Mouse (Mus musculus): ENCODE results near the gene Ube2s. TPM values are rescaled to one million over a fixed set of nuclear protein-coding genes. Genes with fewer than 3 reads are reported as not detected.
"Not testable (repeated sequence)": the region's sequence is repeated elsewhere in the genome, so short reads cannot be mapped to it uniquely, and the experiment has no call there.

The Ube2s gene
- 177 and 181 TPM in 2 replicates for polyA plus RNA-seq (2012; rRNA removed)

DNA sequence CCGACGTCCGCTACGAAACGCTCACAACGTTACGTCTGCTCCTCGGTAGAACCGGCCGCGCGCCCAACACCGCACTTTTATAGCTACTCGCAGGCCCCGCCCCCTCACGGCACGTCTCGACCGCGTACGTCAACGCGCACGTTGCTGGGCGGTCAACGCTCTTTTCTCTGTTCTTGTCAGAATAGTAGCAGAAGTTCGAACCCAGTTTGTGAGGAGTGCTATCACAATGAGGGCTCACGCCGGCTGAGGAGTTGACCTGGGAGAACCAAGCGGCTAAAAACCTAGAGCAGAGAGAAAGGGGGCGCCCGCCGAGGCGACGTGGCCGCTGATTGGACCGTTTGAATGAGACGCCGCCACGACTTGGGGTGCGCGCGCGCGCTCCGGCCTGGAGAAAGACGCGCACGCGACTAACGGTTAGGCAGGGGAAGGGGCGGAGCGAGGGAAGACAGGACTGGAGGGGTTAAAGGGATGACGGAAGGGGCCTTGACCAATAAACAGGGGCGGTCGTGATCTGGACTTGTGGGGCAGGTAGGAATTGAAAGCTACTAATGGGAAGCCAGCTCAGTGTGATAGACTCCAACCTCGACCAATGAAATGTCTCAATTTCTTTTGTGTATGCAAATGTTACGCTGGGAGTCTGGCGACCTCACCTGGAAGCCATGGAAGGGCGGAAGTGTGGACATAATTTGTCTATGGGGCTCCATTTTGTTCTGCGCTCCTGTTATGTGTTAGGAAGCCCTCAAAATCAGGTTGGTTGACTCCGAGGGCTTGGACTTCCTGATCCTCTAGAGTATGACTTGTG is at the start of gene Ube2s:
Gene Ube2s (minus strand): TSS at position 288 of the 802 bp plus-strand sequence.
- Histone ChIP-seq H3K4me3 (ENCODE audit: insufficient read depth, low read length) (peak within 1 kb of the TSS; percentile 56), H3K4me1 (ENCODE audit: control insufficient read depth, insufficient read depth, low read length) (peaks cover 4% of the 10 kb centered on the region; the same call in 1 of the 2 replicates), H3K27ac (ENCODE audit: insufficient read depth, low read length) (peak within 1 kb of the TSS; percentile 79)
- TF ChIP-seq CTCF (IDR thresholded peaks at IDR 0.05; ENCODE audit: extremely low read depth, insufficient read depth, low read length) (no peak), POLR2A (IDR thresholded peaks at IDR 0.05; ENCODE audit: extremely low read depth, insufficient read depth, low read length) (peak; percentile 96)

DNA sequence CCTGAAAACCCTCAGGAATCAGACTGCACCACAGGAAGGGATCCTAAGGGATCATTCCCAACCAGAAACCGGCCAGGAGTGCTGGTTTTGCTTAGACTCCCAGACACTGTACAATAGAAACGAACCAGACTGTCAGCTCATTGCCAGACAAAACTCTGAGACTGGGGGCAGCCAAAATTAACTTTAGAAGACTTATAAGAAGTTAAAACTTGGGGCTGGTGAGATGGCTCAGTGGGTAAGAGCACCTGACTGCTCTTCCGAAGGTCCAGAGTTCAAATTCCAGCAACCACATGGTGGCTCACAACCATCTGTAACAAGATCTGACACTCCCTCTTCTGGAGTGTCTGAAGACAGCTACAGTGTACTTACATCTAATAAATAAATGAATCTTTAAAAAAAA is 48.5 kb upstream of the Ube2s start:
- H3K27ac ChIP-seq (ENCODE audit: insufficient read depth, low read length); H3K4me1 ChIP-seq (ENCODE audit: control insufficient read depth, insufficient read depth, low read length); H3K4me3 ChIP-seq (ENCODE audit: insufficient read depth, low read length): not testable (repeated sequence)

DNA sequence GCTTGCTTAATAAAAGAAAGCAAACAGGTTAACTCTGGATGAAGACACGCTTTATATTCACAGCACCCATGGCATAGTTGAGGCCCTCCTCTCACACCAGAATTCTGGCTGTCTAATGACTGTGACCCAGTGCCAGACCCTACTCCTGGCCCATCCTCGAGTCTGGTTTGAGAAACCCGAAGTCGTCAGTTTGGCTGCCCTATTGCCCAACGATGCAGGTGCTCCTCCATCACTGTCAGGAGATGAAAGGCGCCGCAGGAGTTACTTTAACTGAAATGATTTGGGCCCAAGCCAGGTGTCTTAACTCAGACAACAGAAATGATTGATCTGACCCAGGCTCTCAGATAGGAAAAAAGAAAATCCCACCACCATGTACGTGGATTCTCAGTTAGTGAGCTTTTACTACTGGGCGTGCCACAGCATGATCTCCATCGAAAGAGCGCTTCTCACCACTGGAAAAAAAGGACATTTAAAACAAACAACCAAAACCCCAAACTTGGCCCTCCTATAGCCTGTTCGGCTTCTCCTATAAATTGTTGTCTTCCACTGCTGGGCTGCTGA is 47.1 kb upstream of the Ube2s start:
- TF ChIP-seq POLR2A (IDR thresholded peaks at IDR 0.05; ENCODE audit: extremely low read depth, insufficient read depth, low read length) (no peak), CTCF (IDR thresholded peaks at IDR 0.05; ENCODE audit: extremely low read depth, insufficient read depth, low read length) (no peak)
- Histone ChIP-seq H3K27ac (ENCODE audit: insufficient read depth, low read length) (no peak overlapping the region), H3K4me3 (ENCODE audit: insufficient read depth, low read length) (no peak overlapping the region), H3K4me1 (ENCODE audit: control insufficient read depth, insufficient read depth, low read length) (no peaks in the 10 kb centered on the region)

DNA sequence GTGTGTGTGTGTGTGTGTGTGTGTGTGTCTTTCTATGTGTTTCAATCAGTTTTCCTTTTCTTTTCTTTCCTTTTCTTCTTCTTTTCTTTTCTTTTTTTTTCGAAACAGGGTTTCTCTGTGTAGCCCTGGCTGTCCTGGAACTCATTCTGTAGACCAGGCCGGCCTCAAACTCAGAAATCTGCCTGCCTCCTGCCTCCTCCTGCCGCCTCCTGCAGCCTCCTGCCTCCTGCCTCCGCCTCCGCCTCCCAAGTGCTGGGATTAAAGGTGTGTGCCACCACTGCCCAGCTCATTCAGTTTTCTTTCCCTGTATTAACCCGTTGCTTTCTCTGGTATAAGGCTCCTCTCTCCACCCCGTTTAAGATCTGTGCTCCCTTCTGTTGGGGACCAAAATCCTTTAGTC is 44.9 kb upstream of the Ube2s start:
- TF ChIP-seq POLR2A (IDR thresholded peaks at IDR 0.05; ENCODE audit: extremely low read depth, insufficient read depth, low read length) (no peak), CTCF (IDR thresholded peaks at IDR 0.05; ENCODE audit: extremely low read depth, insufficient read depth, low read length) (no peak)
- Histone ChIP-seq H3K4me1 (ENCODE audit: control insufficient read depth, insufficient read depth, low read length) (no peaks in the 10 kb centered on the region), H3K27ac (ENCODE audit: insufficient read depth, low read length) (no peak overlapping the region), H3K4me3 (ENCODE audit: insufficient read depth, low read length) (no peak overlapping the region)

DNA sequence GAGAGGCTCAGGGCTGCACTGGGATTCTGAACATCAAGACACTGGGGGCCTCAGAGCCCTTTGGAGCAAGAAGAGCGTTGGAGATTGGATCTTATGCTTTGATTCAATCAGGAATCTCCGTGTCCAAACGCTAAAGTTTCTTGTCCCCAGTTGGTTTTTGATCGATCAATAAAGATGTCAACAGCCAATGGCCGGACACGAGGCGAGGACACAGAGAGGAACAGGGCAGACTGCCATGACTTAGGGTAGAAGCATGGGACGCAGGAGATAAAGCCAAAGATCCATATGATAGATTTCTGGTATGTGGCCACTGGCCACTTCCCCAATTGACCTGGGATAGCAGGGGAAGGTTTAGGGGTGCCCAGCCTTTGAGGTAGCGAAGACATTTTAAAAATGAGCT is 44.1 kb upstream of the Ube2s start:
- Histone ChIP-seq H3K27ac (ENCODE audit: insufficient read depth, low read length) (no peak overlapping the region), H3K4me1 (ENCODE audit: control insufficient read depth, insufficient read depth, low read length) (no peaks in the 10 kb centered on the region), H3K4me3 (ENCODE audit: insufficient read depth, low read length) (no peak overlapping the region)
- TF ChIP-seq POLR2A (IDR thresholded peaks at IDR 0.05; ENCODE audit: extremely low read depth, insufficient read depth, low read length) = no peak

DNA sequence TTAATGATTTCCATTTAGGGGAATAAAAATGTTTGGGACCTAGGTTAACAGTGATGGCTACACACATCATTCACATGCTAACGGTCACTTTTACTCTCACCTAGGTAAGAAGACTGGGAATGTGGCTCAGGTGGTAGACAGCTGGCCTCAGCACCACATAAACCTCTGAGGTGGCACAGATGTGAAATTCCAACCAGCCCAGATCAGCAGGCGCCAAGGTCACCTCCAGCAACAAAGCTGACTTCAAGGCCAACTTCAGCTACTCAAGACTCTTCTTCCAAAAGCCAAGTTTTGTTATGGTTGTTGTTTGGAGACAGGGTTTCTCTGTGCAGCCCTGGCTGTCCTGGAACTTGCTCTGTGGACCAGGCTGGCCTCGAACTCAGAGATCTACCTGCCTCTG is 41.2 kb upstream of the Ube2s start:
- Histone ChIP-seq H3K4me1 (ENCODE audit: control insufficient read depth, insufficient read depth, low read length) (no peaks in the 10 kb centered on the region), H3K4me3 (ENCODE audit: insufficient read depth, low read length) (no peak overlapping the region)
- no peak for TF ChIP-seq POLR2A (IDR thresholded peaks at IDR 0.05; ENCODE audit: extremely low read depth, insufficient read depth, low read length)

DNA sequence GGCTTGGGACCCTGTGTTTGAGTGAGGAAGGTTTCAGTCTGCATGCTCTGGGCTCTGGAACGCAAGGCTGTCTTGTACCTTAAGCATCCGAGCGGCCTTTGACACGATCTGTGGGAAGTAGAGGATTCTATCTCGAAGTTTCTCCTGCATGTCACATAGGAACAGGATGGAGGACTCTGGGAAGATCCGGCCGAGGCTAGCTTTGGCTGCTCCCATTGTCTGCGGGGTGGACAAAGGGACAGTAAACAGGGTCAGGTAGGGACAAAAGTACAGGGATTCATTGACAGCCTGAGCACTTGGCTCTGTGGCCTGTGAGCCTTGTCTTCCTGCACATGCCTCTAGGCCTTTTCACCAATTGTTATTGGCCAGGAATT is 38.9 kb upstream of the Ube2s start:
- no peaks in the 10 kb centered on the region for H3K4me1 ChIP-seq (ENCODE audit: control insufficient read depth, insufficient read depth, low read length)
- H3K27ac ChIP-seq (ENCODE audit: insufficient read depth, low read length) = no peak overlapping the region
- H3K4me3 ChIP-seq (ENCODE audit: insufficient read depth, low read length) = no peak overlapping the region
- TF ChIP-seq POLR2A (IDR thresholded peaks at IDR 0.05; ENCODE audit: extremely low read depth, insufficient read depth, low read length) (no peak), CTCF (IDR thresholded peaks at IDR 0.05; ENCODE audit: extremely low read depth, insufficient read depth, low read length) (no peak)

More for the DNA sequence above, 41.2 kb upstream of the Ube2s start:
- H3K27ac ChIP-seq (ENCODE audit: insufficient read depth, low read length) = no peak overlapping the region

DNA sequence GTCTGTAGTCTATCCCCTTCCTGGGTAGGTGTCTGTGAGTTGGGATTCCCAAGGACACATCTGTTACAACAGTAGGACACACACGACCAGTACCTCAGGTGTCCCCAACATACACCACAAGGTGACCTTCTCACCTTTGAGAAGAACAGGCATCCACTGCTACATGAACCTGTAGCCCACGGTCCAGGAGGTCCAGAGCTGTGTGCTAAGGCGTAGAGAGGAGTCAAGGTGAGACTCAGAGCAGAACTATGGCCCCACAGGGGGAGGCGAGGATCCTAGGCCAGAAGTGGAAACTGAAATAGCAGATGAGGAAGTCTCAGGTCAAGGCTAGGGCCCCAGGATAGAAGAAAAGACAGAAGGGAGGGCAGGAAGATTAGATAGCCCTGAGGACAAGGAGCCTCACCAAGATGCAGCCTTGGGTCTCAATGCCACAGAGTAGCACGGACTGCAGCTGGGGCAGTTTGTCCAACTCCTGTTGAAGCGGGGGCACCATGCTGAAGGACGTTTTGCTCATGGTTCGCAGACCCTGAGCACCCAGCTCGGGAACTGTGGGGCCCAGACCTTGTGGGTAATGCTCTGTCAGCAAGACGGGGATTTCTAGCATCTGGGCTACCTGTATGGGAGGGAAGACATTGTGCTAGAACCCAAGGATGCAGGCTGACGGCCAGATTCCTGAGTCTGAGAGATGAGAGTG is 38.4 kb upstream of the Ube2s start:
- Histone ChIP-seq H3K27ac (ENCODE audit: insufficient read depth, low read length) (no peak overlapping the region), H3K4me3 (ENCODE audit: insufficient read depth, low read length) (no peak overlapping the region), H3K4me1 (ENCODE audit: control insufficient read depth, insufficient read depth, low read length) (no peaks in the 10 kb centered on the region)
- TF ChIP-seq CTCF (IDR thresholded peaks at IDR 0.05; ENCODE audit: extremely low read depth, insufficient read depth, low read length) (no peak), POLR2A (IDR thresholded peaks at IDR 0.05; ENCODE audit: extremely low read depth, insufficient read depth, low read length) (no peak)

DNA sequence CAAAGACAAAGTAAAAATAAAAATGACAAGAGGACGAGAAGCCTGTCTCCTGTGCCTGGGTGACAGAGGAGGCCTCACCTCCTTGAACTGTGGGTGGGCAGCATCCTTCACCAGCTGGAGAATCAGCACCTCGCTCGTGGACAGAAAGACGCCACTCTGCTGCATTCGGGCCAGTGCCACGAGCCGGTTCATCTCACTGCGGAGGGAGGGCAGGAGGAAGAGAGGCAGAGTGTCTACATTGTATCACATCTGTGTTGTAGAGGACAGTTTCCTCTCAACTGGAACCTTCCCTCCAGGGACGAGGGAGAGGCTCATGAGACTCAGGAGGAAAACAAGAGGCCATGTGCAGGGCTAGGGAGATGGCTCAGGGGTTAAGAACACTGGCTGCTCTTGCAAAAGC is 37.0 kb upstream of the Ube2s start:
- Histone ChIP-seq H3K4me1 (ENCODE audit: control insufficient read depth, insufficient read depth, low read length) (no peaks in the 10 kb centered on the region), H3K27ac (ENCODE audit: insufficient read depth, low read length) (no peak overlapping the region), H3K4me3 (ENCODE audit: insufficient read depth, low read length) (no peak overlapping the region)
- TF ChIP-seq CTCF (IDR thresholded peaks at IDR 0.05; ENCODE audit: extremely low read depth, insufficient read depth, low read length) = no peak
- TF ChIP-seq POLR2A (IDR thresholded peaks at IDR 0.05; ENCODE audit: extremely low read depth, insufficient read depth, low read length) = no peak

DNA sequence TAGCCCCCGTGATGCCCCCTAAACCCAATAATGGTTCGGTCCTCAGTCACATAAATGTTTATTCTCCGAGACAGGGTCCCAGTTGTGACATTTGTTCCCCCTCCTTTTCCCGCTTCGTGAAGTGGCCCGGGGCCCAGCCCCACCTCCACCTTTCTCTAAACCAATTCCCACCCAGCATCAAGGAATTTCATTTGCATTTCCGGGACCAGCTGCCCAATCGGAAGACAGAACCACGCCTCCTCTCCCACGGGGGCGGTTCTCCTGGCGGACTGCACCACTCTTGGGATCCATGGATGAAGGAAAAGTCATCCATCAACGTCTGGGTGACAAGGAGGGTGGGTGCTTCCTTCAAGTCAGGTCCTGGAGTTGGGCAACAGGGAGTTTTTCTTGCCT is 32.5 kb upstream of the Ube2s start:
- TF ChIP-seq CTCF (IDR thresholded peaks at IDR 0.05; ENCODE audit: extremely low read depth, insufficient read depth, low read length) = no peak
- TF ChIP-seq POLR2A (IDR thresholded peaks at IDR 0.05; ENCODE audit: extremely low read depth, insufficient read depth, low read length) = peak; percentile 44; the same call in 1 of the 2 replicates
- peak overlapping the region; percentile 97 for H3K4me3 ChIP-seq (ENCODE audit: insufficient read depth, low read length)
- no peak overlapping the region for H3K27ac ChIP-seq (ENCODE audit: insufficient read depth, low read length)
- H3K4me1 ChIP-seq (ENCODE audit: control insufficient read depth, insufficient read depth, low read length) = no peaks in the 10 kb centered on the region
